Mouse (Mus musculus): Measurements from ENCODE around the gene Abhd16a.
A peak's percentile ranks its signal among the peaks of the same experiment; 100 is the strongest.

DNA sequence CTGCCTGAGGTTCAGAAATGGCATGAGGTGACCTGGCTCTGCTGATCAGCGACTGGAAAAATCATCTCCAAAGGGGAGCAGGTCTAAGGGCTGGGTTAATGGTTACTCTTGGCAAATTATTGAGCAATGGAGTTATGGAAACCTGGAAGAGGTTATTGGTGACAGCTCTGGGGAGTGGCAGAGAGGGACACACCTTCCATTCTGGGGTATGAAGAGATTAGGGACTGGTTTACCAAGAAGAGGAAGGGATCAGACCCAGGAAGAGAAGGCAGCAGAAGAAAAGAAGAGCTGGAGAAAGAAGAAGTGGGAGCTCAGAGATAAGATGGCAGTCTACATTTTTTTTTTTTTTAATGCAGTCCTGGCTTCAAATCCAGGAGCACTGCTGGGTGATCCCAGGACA, 41.4 kb upstream of the Abhd16a start:
- no peak for TF ChIP-seq CTCF (IDR thresholded peaks at IDR 0.05; ENCODE audit: low read depth)
- TF ChIP-seq EP300 (IDR thresholded peaks at IDR 0.05; ENCODE audit: low read depth): 0 out of 2 replicates have a peak, but pooled peaks have one; percentile 5

All from liver, postnatal 0 days (tissue).